Mouse (Mus musculus) heart, adult 2 months (tissue): ENCODE measurements around the gene Zfp710. TPM values are rescaled to one million over a fixed set of nuclear protein-coding genes. Genes with fewer than 3 reads are reported as not detected.
A peak's percentile ranks its signal among the peaks of the same experiment; 100 is the strongest.

Experiments
- DNase-seq, 2 experiments: peaks; one replicate each; pipeline ENCODE4 v3.0.0; 2021
- H3K27ac ChIP-seq: fragments of 200-600 bp; 2 replicates; pipeline ENCODE4 v1.8.1; 2022
- H3K27me3 ChIP-seq: fragments of 200-500 bp; 2 replicates; pipeline ENCODE4 v1.6.1; 2012; ENCODE audit warnings: mild to moderate bottlenecking, low read length, inconsistent platforms, mixed read lengths; ENCODE audit not compliant: control insufficient read depth, insufficient read depth
- H3K36me3 ChIP-seq: fragments of 200-500 bp; 2 replicates; pipeline ENCODE4 v1.6.1; 2012; ENCODE audit warnings: low read length, inconsistent platforms; ENCODE audit not compliant: control insufficient read depth, insufficient read depth
- H3K4me1 ChIP-seq: fragments of 200-500 bp; 2 replicates; pipeline ENCODE4 v1.6.1; 2011; ENCODE audit warnings: low read length; ENCODE audit not compliant: control insufficient read depth, insufficient read depth
- H3K4me3 ChIP-seq: fragments of 200-600 bp; 2 replicates; pipeline ENCODE4 v1.8.1; 2022
- H3K79me2 ChIP-seq: fragments of 200-500 bp; replicated peaks from 2 replicates; pipeline ENCODE4 v1.6.1; 2012; ENCODE audit warnings: mild to moderate bottlenecking, inconsistent platforms, low read length, moderate library complexity, mixed read lengths; ENCODE audit not compliant: control insufficient read depth, insufficient read depth
- H3K9ac ChIP-seq: fragments of 200-500 bp; 2 replicates; pipeline ENCODE4 v1.6.1; 2012; ENCODE audit warnings: low read depth, mild to moderate bottlenecking, control low read depth, inconsistent platforms, low read length, mixed read lengths
- CTCF ChIP-seq: fragments of 200-600 bp; IDR thresholded peaks from 2 replicates; pipeline ENCODE4 v1.8.1; 2022; ENCODE audit warnings: antibody characterized with exemption, mild to moderate bottlenecking, moderate library complexity
- EP300 ChIP-seq: fragments of 200-500 bp; IDR thresholded peaks from 2 replicates; pipeline ENCODE4 v1.6.1; 2011; ENCODE audit warnings: low read depth, low read length, control low read depth; ENCODE audit not compliant: insufficient read depth
- POLR2A ChIP-seq: fragments of 200-500 bp; IDR thresholded peaks from 2 replicates; pipeline ENCODE4 v1.6.1; 2011; ENCODE audit warnings: mild to moderate bottlenecking, low read depth, low read length, control low read depth; ENCODE audit not compliant: insufficient read depth
- WGBS: fragments of 180-500 bp; shearing (Covaris S2); methylation state at CpG from one replicate; pipeline ENCODE4 v1.1.7; 2018; 5-methylcytosine and 5-hydroxymethylcytosine counted together
- intact Hi-C: fragments of 180-260 bp; cut with DNase I; formaldehyde crosslinking; loops from one replicate; pipeline ENCODE4 v1.15.1; 2025
- polyA plus RNA-seq: library from polyadenylated mRNA; depleted of rRNA; stranded (reverse); fragments of >200 nt; gene quantifications from 2 replicates; pipeline ENCODE4 v1.2.3, GENCODE M21; 2012
- total RNA-seq, 2 experiments: library from RNA; stranded (reverse); gene quantifications; 2 replicates each; pipeline ENCODE4 v1.2.3; 2021

Zfp710 gene
- total and polyA plus RNA-seq, 3 experiments, result 26.9 to 33.4 (median 32.2) TPM

DNA sequence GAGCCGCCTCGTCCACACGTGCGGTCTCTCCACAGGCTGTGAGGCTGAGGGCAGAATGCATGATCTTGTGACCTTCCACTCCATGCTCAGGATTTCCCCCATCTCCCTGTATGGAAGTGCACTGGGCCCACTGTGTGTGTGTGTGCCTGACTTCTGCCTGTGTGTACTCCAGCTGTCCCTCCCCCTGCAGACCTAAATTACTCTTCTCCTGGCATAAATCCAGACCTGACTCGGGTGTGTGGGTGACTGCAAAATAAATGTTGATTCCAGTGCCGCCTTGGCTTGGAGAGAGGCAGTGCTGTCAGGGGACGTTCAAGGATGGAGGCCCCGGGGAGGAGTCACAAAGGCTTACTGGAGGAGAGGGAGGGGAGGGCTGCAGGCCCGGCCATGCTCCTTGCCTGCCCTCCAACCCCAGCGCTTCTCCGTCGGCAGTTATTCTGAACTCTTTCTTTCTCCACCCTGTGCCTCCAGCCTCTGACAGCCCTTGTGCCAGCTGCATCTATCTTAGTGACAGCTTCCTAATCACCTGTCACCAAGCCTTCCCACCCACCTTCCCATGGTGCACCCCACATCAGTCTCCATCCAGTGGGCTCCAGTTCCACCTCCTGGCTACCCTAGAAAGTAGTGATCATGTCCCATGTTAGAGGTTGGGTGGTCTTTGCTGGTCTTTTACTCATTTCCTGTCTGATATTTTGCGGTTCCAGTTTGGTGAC, 45.2 kb downstream of the Zfp710 start:
- H3K79me2 ChIP-seq, result 0 out of 2 replicates have a peak, but pooled peaks cover 2% of the 10 kb centered on the region

DNA sequence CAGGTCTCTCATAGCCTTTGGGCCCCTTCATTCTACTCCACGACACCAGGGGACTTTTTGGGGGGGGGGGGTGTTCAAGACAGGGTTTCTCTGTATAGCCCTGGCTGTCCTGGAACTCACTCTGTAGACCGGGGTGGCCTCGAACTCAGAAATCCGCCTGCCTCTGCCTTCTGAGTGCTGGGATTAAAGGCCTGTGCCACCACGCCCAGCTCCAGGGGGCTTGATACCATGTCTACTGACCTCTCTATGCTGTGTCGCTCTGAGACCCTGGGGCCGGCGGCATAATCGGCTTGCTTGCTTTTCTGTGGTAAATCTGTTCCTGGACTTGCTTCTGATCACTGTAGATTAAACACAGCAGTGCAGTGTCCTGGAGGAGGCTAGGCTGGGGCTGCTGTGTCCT, 46.6 kb downstream of the Zfp710 start:
- peaks cover 25% of the 10 kb centered on the region for H3K4me1 ChIP-seq
- DNase-seq, result no peak
- intact Hi-C loops, result no loop called here
- H3K4me3 ChIP-seq, result no peak overlapping the region
- H3K27ac ChIP-seq, result no peak overlapping the region
- H3K27me3 ChIP-seq, result no peaks in the 10 kb centered on the region
- no peak overlapping the region for H3K9ac ChIP-seq
- no peaks in the 10 kb centered on the region for H3K79me2 ChIP-seq
- TF ChIP-seq CTCF, result no peak
- TF ChIP-seq POLR2A, result no peak
- TF ChIP-seq EP300, result no peak
- WGBS, result 93% methylated on average over 9 of the region's 9 CpGs
- no peaks in the 10 kb centered on the region for H3K36me3 ChIP-seq

More for the DNA sequence above, 45.2 kb downstream of the Zfp710 start:
- TF ChIP-seq CTCF, result no peak
- 0 out of 2 replicates have a peak, but pooled peaks have one; percentile 10 for TF ChIP-seq POLR2A
- TF ChIP-seq EP300, result 0 out of 2 replicates have a peak, but pooled peaks have one; percentile 28
- Histone ChIP-seq H3K27ac (peak overlapping the region; percentile 68), H3K4me1 (peaks cover 23% of the 10 kb centered on the region), H3K9ac (peak overlapping the region; percentile 5), H3K4me3 (peak overlapping the region; percentile 6; the same call in 1 of the 2 replicates), H3K36me3 (no peaks in the 10 kb centered on the region), H3K27me3 (no peaks in the 10 kb centered on the region)
- DNase-seq, result peak; percentile 57 to 65
- WGBS, result 8% methylated on average over 13 of the region's 13 CpGs
- intact Hi-C loops, result no loop called here

DNA sequence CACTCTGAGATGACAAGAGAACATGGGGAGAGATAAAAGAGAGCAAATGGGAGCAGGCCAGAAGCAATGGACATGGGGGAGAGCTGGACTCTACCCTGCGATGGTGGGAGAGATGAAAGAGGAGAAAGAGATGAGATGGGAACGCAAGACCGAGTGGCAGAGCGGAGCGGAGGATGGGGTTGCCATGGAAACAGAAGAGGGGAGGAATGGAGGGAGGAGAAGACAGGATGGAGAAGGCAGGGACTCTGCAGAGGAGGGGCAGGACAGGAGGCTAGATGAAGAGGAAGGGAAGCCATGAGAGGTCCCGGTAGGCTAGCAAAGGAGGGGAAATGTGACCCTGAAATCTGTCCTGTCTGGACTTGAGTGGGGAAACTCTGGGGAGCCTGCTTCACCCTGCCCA, 47.7 kb downstream of the Zfp710 start:
- TF ChIP-seq POLR2A, result no peak
- no peak for TF ChIP-seq EP300
- no peak for TF ChIP-seq CTCF
- no peak overlapping the region for H3K4me3 ChIP-seq
- peaks cover 27% of the 10 kb centered on the region for H3K4me1 ChIP-seq
- DNase-seq, result no peak
- no peaks in the 10 kb centered on the region for H3K36me3 ChIP-seq
- no peaks in the 10 kb centered on the region for H3K79me2 ChIP-seq
- H3K27me3 ChIP-seq, result no peaks in the 10 kb centered on the region
- intact Hi-C loops, result no loop called here
- no peak overlapping the region for H3K27ac ChIP-seq
- no peak overlapping the region for H3K9ac ChIP-seq
- WGBS, result 67% methylated on average over 6 of the region's 6 CpGs

DNA sequence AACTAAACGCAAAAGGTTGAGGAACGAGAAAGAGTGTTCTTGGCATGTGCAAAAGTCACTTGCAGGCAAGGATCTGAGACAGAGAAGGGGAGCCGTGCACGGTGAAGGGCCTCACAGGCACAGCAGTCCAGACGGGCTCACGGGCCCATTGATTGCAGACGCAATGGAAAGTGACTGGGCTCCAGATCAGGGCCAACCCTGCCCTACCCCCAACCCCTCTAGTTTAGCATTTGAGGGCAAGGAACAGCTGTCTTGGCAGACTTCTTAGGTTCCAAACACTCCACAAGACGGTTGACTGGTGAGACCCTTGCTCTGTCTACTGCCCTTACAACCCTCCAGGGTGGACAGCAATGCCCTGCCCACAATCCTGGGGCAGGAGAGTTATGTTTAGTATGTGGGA, 48.9 kb downstream of the Zfp710 start:
- no peak for DNase-seq
- intact Hi-C loops, result no loop called here
- H3K36me3 ChIP-seq, result no peaks in the 10 kb centered on the region
- peaks cover 33% of the 10 kb centered on the region for H3K4me1 ChIP-seq
- H3K9ac ChIP-seq, result no peak overlapping the region
- TF ChIP-seq POLR2A, result no peak
- TF ChIP-seq EP300, result no peak
- no peak for TF ChIP-seq CTCF
- no peak overlapping the region for H3K4me3 ChIP-seq
- no peak overlapping the region for H3K27ac ChIP-seq
- H3K27me3 ChIP-seq, result no peaks in the 10 kb centered on the region
- WGBS, result 82% methylated on average over 8 of the region's 8 CpGs
- no peaks in the 10 kb centered on the region for H3K79me2 ChIP-seq

DNA sequence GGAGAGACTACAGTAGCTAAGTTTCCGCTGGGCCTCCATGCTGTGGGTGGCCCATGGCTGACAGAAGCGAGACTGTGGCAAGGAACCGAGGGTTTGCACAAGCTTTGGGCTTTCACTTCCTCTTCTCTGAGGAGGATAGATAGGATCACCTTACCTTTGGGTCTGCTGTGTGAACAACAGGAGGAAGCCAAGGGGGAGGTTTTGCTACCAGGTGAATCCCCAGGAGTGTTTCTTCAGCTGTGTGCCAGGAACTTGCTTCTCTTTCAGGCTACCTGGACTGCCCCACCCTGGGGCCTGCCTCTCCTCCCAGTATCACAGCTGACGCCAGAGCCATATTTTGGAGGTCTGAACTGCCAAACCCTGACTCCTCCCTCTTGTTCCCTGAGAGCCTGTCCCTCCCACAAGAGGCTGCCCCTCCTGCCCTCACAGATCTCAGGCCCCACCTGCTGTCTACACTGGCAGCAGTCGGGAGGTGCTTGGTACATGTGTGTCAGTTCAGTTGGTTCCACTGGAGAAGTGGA, 50.4 kb downstream of the Zfp710 start:
- WGBS, result 26% methylated on average over 5 of the region's 5 CpGs
- peak; percentile 49; the same call in 1 of the 2 replicates for TF ChIP-seq POLR2A
- TF ChIP-seq CTCF, result peak; percentile 40
- TF ChIP-seq EP300, result 0 out of 2 replicates have a peak, but pooled peaks have one; percentile 49
- H3K79me2 ChIP-seq, result no peaks in the 10 kb centered on the region
- H3K27ac ChIP-seq, result peak overlapping the region; percentile 52
- H3K9ac ChIP-seq, result no peak overlapping the region
- peak; percentile 65 to 79 for DNase-seq
- intact Hi-C loops, result loop anchor here (5.0 kb wide), 1 partner anchor 138 kb away; the partner anchor contains the start of gene Arpin
- peaks cover 31% of the 10 kb centered on the region for H3K4me1 ChIP-seq
- no peaks in the 10 kb centered on the region for H3K27me3 ChIP-seq
- H3K36me3 ChIP-seq, result 0 out of 2 replicates have a peak, but pooled peaks cover 3% of the 10 kb centered on the region
- no peak overlapping the region for H3K4me3 ChIP-seq

DNA sequence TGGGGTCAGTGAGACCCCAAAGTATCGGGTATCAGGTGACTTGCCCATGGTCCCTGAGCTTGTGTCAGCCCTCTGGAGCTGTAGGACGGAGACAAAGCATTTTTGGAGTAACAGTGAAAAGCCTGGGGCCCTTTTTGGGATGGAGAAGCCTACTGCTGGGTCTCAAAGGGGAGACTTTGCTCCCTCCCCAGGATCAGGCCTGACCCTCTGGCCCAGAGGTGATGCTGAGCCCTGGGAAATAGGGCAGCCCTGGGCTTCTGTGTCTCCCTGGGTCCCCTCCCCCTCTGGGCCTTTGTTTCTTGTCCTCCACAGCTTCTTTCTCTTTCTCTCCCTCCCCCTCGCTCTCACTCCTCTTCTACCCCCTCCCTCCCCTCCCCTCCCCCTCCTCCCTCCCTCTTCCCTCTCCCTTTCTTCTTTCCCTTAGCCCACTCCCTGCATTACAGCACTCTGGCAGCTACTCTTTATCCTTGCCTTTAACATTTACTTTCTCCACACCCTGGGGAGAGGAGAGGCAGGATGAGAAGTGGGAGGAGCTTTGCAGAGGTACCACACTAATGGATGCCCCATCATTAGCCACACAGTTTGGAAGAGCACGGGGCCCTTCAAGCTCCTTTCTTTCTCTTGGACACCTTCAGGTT, 51.5 kb downstream of the Zfp710 start:
- peaks cover 27% of the 10 kb centered on the region for H3K4me1 ChIP-seq
- H3K36me3 ChIP-seq, result 0 out of 2 replicates have a peak, but pooled peaks cover 3% of the 10 kb centered on the region
- H3K9ac ChIP-seq, result no peak overlapping the region
- peak overlapping the region; percentile 52 for H3K27ac ChIP-seq
- TF ChIP-seq EP300, result no peak
- TF ChIP-seq CTCF, result no peak
- no peak for TF ChIP-seq POLR2A
- no peaks in the 10 kb centered on the region for H3K79me2 ChIP-seq
- no peak for DNase-seq
- WGBS, result 74% methylated on average over 4 of the region's 4 CpGs
- no peaks in the 10 kb centered on the region for H3K27me3 ChIP-seq
- intact Hi-C loops, result loop anchor here (2.0 to 5.0 kb wide), 2 partner anchors 15 to 139 kb away; partner anchors contain the start of gene Arpin
- H3K4me3 ChIP-seq, result no peak overlapping the region
